Mouse (Mus musculus): Measurements from ENCODE around the gene Guca2a.

DNA sequence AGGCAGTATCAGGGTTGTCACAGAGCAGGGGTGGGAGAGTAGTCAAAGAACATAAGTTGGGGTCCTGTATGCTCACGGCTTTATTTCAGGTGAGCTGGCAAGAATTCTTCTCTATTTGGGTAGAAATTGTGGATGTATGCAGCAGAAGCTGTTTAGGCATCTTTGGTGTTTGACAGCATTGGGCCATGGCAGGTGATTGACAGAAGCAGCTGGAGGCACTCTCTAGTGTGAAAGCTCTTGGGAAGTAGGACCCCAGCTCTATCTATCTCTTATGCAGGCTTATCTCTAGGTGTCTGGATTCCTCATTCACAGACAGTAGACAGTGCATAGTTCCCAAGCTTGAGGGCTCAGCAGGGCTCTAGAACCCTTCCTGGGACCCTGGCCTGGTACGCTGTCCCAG, 48.2 kb downstream of the Guca2a start:
- TF ChIP-seq POLR2A (IDR thresholded peaks at IDR 0.05; ENCODE audit: borderline replicate concordance, low read depth, low read length) (no peak), CTCF (IDR thresholded peaks at IDR 0.05; ENCODE audit: low read depth, low read length) (no peak)
